Mouse (Mus musculus): ENCODE results near the gene Gm48552. TPM values are rescaled to one million over a fixed set of nuclear protein-coding genes. Genes with fewer than 3 reads are reported as not detected.

Gm48552 gene
- total RNA-seq, 2 experiments from 2014 or later, result 5.6 TPM; not detected in 1

DNA sequence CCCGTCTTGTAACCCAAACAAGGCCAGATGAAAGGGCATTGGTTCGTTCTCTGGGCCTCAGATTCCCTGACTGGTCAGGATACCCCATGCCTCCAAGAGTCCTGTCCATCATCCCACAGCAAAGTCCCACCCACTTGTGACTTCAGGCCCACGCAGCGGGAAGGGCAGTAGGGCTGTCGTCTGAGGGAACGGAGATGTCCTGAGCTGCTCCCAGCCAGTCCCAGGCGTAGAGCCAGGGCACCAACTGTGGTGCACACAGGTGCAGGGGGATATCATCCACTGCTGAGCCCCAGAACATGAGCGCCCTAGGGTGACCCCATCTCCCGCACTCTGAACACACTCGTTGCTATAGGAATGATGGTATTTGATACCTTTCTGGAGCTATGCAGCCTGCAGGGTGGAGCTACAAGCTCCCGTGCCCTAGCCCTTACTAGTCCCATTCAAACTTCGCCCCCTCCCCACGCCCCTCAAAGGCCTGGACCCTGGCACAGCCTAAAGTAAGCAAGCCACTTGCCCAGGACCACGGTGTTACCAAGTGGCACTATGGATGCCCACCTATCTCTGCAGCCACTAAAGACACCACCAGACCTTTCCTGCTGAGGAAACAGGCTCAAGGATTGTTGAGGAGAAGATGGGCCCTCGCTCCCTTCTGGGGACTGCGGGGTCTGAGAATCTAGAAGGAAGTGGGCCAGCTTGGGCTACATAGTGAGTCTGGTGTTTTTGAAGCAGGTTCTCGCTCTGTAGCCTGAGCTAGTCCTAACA is 26.9 kb downstream of the Gm48552 start:
- ATAC-seq (replicated peaks; ENCODE audit: low FRiP score, poor library complexity, severe bottlenecking), result no peak

DNA sequence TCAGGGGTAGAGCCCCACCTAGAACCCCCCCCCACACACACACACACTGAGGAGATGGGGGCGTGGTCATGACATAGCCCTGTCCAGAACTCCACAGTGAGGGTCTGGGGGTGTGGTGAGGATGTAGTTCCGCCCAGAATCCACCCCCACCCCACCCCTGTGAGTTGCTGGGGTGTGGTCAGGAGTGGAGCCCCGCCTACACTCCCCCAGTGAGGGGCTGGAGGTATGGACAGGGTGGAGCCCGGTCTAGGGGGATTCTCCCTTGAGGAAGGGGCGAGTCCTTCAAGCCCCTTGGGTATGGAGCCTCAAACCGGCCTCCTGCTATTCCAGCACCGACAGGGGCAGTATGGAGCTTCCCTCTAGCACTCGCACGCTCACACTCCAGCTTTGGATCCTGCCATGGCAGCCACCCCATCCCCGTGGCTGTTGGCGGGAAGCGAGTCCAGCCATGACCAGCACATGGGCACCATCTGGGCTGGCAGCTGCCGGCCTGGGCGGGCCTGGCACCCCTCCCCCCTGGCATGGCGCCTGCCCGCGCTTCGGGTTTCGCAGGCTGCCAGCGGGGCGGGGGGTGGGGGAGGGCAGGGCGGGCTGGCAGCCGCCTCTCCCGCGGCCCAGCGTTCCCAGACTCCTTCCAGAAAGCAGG is 27.9 kb downstream of the Gm48552 start:
- ATAC-seq (replicated peaks; ENCODE audit: low FRiP score, poor library complexity, severe bottlenecking), result 0 out of 2 replicates have a peak, but pooled peaks have one; percentile 12

DNA sequence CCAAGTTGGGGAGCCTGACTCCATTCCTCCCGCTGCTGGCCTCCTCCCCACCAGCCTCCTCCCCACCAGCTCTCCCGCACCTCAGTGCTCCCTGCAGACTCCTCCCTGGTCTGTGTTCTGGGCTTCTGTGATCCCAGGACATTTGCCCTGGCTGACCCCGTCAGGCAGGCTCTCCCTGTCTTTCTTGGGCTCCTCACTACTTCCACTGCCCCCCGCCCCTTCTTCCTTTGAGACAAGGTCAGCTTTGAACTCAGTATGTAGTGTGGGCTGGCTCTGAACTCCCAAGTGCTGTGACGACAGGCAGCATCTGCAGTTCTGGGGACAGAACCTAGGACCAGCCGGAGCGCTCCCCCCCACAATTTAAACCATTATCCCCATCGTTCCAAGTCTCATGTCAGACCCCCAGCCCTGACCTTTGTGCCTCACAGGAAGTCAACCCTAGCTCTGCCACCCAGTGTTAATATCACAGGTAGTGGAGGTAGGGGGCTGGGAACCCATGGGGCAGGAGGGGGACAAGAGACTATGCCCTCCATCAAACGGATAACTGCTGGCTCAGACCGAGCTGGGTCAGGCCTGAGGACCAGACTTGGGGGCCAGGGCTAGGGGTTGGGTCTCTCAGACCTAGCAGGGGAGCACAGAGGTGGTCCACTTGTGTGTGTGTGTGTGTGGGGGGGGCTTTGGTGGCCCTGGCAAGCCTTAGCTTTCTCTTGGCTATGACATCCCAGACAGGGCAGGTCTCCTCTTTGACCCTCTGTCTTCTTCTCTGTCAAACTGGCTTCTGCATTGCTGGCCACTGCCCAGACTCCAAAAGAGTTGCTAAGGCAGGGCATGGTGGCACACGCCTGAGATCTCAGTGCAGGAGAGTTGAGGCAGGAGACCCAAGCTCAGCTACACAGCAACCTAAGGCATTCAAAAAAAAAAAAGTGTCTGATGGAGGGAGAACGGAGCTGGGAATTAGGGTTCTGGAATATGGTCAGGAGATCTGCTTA is 28.7 kb downstream of the Gm48552 start:
- ATAC-seq (replicated peaks; ENCODE audit: low FRiP score, poor library complexity, severe bottlenecking), result no peak

DNA sequence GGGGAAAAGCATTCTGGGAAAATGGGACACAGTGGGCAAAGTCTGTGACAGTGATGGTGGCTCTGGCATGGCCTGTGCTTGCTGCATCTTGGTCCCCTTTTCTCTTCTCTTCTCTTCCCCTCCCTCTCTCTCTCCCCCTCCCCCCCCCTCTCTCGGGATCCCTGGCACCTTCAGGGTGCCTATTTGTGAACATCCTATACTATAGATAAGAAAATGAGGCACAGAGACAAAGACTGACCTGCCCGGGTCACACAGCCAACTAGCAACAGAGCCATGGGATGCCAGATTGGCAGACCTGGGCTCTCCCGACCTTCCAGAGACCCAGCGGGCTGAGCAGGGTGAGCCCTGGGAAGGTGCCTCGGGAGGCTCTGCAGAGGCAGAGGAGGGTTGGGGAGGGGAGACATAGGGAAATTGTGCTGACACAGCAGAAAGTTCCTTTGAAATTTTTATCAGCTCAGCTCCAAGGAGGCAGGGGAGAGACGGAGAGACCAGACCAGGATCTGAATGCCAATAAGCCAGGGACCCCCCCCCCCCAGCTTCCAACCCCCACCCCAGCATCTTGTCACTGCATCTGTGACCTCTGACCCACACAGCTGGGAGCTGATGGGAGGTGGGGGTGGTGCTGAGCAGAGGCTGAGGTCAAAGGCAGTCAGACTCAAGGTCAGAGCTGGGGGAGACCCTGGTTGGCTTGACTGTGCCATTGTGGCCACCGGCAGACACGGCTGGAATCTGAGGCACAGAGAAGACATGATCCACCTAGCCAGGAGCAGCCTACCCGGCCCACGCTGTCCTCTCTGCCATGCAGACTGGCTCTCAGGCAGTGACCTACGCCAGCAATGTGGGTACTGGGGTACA is 29.6 kb downstream of the Gm48552 start:
- ATAC-seq (replicated peaks; ENCODE audit: low FRiP score, poor library complexity, severe bottlenecking), result no peak

DNA sequence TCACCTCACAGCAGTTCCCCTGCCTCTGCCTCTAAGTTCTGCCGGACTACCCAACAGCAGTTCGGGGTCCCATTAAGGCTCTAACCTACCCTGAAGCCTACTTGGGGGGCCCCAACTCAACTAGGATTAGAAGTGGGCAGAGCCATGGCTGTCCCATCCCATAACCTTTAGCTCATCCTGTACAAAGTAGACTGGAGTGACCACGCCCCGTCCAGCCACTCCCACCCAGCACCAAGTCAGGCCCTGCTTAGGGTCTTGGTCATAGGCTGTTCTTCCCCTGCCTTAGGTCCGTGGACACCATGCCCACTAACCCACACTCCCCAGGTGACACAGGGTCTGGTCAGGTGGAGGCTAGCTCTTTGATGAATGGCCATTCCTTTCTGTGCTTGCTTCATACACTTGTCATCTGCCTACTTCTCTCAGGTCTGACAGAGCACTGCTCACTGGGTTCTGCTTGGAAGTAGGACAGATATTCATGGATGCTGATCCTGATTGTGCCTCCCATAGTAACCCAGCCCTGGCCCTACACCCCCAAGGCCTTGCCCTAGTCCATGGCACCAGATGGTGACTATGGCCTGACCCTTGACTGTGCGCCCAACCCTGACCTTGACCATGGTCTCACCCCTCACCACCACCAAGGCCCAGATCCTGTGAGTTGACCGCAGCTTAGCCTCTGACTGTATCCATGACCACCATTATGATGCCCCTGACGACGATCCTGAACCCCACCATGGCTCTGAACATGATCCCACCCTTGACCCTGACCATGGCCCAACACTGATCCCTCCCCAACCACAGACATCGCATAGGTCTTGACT is 30.5 kb downstream of the Gm48552 start:
- no peak for ATAC-seq (replicated peaks; ENCODE audit: low FRiP score, poor library complexity, severe bottlenecking)

DNA sequence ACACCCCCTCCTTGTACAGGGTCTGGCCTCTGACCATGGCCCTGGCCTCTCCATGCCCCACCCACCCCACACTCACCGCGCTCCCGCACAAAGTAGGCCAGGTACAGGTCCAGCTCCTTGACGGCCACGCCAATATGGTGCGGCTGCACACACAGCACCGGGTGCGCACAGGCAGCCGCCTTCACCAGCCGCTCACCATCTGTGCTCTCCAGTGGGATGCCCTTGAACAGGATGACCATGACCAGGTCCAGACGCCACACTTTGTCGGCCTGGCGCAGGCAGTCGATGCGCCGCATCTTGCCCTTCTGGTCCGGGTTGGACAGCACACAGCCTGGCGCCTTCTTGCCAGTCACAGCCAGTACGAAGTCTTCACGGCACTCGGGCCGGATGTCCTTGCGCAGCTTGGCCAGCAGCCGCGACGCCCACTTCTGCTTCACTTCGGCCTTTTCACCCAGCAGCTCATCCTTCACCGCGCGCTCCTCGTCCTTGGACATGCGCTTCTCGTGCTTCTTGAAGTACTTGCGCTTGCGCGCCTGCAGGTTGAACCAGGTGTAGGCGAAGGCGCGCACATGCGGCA is 31.5 kb downstream of the Gm48552 start:
- ATAC-seq (replicated peaks; ENCODE audit: low FRiP score, poor library complexity, severe bottlenecking), result no peak

DNA sequence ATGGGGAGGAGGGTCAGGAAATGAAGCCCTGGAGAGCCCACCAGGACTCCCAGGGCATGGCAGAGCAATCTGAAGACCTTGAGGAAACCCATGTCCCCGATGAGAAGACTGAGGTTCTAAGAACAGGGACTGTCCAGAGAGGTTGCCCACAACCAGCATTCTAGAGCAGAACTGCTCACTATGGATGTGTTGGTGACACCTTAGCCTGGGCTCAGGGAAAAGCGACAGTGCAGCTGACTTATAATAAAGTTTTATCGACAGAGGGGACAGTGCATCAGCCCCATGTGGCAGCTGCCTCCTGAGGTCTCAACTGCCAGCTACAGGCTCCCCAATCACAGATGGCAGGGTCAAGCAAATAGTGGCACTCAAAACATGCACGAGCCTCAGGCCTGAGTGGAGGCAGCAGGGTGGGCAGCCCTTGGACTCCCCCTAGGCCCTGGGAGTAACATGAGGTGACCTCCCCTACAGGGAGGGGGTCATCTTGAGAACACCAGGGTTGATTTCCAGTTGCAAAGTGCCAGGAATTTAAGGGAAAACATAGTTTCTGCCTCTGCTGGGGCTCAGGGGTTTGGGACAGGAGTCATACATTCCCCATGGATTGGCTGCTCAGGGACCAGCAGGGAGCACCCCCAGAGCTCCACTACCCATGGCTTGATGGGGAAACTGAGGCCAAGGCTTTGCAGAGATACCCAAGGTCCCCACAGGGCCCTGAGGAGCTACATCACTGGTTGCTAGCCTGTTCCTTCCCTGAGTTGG is 32.4 kb downstream of the Gm48552 start:
- no peak for ATAC-seq (replicated peaks; ENCODE audit: low FRiP score, poor library complexity, severe bottlenecking)

DNA sequence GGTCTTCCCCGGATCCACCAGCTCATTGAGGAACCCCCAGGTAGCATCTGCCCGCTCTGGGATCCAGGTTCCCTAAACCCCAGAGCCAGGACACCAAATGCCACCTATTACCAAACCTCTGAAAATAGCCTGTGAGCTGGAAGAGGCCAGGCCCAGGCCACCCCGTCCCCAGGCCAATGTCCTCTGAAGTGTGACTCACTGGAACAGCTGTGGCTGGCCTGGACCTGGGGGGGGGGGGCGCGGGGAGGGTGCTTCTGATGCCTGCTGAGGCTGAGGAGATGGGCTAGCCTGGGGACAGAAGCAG is 32.9 kb downstream of the Gm48552 start:
- ATAC-seq (replicated peaks; ENCODE audit: low FRiP score, poor library complexity, severe bottlenecking), result no peak

DNA sequence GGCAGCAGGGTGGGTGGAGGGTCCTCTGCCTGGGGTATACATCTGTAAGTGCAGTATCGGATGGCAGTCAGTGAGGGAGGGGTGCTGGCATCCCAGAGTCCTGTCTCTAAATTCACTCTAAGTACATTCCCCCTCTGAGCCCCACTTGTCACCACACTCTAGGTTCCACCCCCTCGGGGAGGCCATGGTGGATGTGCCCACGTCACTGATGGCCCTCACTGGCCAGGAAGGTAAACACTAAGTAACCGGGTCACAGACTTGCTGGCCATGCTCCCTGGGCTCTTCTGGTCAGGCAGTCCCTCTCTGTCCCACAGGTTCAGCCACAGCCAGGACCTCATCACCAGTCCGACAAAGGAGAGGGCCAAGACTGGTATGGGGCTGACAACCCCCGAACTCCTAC is 33.4 kb downstream of the Gm48552 start:
- ATAC-seq (replicated peaks; ENCODE audit: low FRiP score, poor library complexity, severe bottlenecking), result no peak

DNA sequence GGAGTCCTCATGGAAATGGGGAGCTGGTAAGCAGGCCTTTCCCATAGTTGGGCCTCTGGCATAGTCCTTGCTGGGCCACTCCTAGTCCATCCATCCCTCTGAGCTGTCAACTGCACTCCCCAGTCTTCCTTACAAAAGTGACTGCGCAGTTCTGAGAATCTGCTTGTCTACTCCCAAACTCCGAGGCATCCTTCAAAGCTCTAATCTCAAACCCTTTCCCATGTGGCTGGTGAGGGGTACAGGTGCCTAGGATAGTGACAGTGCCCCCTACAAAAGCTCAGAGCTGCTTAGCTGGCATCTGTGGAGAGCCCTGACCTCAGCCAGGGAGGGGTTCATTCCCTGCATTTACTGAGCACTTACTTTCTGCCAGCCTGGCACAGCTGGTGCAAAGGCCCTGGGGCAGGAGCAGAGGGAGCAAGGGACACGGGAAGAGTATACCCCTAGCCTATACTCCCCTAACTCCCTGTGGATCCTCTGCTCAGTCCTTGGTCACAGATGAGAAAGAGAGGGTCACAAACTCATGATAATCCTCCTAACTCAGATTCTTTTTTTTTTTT is 33.9 kb downstream of the Gm48552 start:
- no peak for ATAC-seq (replicated peaks; ENCODE audit: low FRiP score, poor library complexity, severe bottlenecking)

DNA sequence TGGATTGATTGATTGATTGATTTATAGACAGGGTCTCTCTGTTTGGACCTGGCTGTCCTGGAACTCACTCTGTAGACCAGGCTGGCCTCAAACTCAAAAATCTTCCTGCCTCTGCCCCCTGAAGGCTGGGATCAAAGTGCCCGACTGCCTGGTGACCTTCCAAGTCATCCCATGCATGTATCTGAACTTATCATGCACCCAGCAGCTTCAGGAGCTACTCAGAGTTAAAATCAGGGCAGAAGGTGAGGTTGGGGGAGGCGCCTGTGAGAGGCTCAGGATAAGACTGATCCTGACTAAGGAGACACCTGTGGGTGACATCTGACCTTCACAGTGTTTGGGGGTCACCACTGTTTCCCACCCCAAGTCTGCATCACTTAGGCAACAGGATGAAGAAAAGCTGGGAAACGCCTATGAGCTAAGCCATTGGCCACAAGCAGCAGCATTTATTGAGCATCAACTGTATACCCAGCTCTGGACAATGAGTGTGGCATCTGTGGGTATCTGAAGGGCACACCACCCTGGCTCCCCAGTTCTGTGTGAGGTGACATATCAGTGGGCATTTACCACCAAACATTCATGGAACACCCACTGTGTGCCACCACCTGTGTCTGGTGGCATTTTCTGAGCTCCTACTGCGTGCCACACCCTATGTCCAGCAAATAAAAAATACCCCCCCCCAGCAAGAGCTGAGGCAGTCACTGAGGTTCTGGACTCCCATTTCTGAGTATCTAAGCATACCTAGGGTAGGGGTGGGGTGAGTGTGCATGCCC is 34.9 kb downstream of the Gm48552 start:
- ATAC-seq (replicated peaks; ENCODE audit: low FRiP score, poor library complexity, severe bottlenecking), result no peak

DNA sequence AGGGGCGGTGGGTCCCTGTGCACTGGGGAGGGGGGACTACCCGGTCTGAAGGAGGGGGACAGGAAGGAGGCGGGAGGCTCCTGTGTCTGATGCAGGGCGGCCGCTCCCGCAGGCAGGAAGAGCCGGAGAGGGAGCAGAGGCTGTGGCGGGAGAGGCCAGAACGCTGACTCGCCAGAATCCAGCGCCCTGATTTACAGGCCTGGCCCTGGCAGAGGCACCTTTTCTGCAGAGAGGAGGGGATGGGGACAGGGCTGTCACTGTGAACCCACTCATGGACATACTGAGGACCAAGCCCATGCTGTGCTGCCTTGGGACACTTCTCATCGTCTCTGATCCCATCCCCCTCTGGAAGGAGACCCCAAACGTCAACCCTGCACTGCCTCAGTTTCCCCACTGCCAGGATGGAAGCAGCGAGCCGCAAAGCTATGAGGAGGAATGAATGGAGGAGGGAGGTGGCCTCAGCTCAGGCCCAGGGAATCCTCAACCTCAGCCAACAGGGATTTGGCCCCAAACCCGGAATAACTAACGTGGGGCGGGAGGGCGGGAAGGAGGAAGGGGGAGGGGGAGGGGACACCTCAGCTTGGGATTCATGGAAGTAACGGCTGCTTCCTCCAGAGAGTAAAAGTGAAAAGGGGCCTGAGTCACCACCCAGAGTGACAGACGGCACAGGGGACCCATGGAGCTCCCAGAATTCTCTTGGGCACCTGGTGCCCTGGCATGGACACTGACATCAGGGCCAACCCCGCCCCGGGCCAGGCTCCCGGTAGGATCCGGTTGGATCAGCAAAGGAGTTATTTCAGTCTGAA is 35.6 kb downstream of the Gm48552 start:
- no peak for ATAC-seq (replicated peaks; ENCODE audit: low FRiP score, poor library complexity, severe bottlenecking)

DNA sequence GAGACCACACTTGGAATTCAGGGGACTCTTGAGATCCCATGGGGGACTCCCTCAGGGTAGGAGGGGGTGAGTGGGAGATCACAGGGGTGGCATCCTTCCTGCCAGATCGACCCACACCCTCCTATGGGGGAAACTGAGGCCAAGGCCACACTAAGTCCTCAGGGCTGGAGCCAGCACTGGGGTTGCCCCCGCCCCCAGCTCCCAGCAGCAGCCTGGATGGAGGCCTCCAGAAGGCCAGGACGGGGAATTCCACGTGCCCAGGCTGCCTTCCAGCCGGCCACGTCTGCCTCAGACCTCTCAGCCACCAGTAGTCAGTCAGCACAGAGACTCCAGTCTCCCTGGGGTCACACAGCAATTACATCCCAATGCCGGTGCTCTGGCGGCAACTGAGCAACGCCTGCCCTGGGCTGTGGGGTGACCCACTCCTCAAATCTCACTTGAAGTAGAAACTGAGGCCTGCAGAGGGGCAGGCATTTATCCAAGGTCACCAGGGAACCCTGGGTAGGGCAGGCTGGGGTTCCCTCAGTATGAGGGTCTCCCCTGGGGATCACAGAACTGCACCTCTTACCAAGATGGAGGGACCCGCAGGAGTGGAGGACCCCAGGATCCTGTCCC is 36.5 kb downstream of the Gm48552 start:
- no peak for ATAC-seq (replicated peaks; ENCODE audit: low FRiP score, poor library complexity, severe bottlenecking)

DNA sequence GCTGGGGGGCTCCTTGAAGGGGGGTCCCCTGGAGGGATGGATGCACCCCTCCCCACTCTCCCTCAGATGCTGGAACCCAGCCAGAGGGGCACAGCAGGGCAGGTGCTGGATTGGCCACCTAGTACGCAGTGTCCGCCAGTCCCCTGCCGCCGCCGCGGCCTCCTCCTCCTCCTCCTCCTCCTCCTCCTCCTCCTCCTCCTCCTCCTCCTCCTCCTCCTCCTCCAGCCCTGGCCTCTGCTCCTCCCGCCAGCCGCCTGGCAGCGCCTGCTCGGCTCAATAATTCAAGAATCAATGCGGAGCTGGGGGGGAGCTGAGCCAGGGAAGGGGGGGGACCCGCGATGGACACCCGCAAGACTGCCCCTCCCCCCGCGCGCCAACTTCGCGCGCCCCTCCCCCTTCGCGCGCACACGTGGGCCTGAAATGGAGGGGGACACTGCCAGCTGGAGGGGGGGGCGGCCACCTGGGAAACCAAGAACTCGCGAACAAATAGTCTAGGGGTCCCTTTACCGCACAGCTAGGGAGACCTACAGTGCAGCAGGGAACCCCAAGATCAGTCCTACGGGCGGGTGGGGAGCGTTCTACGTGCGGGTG is 37.4 kb downstream of the Gm48552 start:
- ATAC-seq (replicated peaks; ENCODE audit: low FRiP score, poor library complexity, severe bottlenecking), result no peak

DNA sequence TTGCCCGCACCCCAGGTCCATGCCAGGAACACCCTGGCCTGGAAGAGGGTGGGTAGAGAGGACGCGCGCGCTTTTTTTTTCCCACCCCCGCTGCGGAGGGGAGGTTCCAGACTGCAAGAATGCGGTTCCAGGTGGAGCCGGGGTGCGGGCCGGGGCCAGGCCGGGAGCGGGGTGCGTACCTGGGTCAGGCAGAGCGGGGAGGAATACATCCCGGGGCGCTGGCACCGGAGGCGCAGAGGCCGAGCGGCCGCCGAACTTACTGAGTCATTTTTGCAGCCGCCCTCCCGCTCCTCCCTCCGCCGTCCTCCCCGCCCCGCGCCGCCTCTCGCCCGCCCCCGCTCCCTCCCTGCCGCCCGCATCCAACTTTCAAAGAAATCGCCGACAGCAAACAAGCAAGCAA is 38.1 kb downstream of the Gm48552 start:
- ATAC-seq (replicated peaks; ENCODE audit: low FRiP score, poor library complexity, severe bottlenecking), result peak; percentile 61

Measured in erythroblast, adult 5-6 weeks (primary cell).